Mouse (Mus musculus) MEL (cell line): ENCODE data around the gene Pcbp2. TPM values are rescaled to one million over a fixed set of nuclear protein-coding genes. Genes with fewer than 3 reads are reported as not detected.

Experiments used
- DNase-seq: peaks from one replicate; pipeline ENCODE4 v3.0.0; 2011; ENCODE audit warnings: low read depth, low spot score
- H3K27ac ChIP-seq: 2 replicates; pipeline ENCODE4 v1.5.1; 2012; ENCODE audit warnings: low read depth, mild to moderate bottlenecking, control low read depth, low read length, moderate library complexity; ENCODE audit not compliant: control insufficient read depth
- H3K27me3 ChIP-seq, 2 experiments: fragments of 150-350 bp in 1 of 2; sonication (generic) in 1 of 2; 2 replicates each; pipeline ENCODE4 v1.6.1; 2012; ENCODE audit warnings: low read length in 2 of 2, mild to moderate bottlenecking in 2 of 2, improper control_type of control experiment in 1 of 2, moderate library complexity in 1 of 2; ENCODE audit not compliant: insufficient read depth in 2 of 2, control insufficient read depth in 1 of 2
- H3K36me3 ChIP-seq, 2 experiments: 2 replicates each; pipeline ENCODE4 v1.6.1; 2012 to 2014; ENCODE audit warnings: low read length in 2 of 2, improper control_type of control experiment in 1 of 2, inconsistent platforms in 1 of 2, mild to moderate bottlenecking in 1 of 2; ENCODE audit not compliant: insufficient read depth in 2 of 2, control insufficient read depth in 1 of 2
- H3K4me1 ChIP-seq, 2 experiments: fragments of 150-350 bp in 1 of 2; sonication (generic) in 1 of 2; 2 replicates each; pipeline ENCODE4 v1.6.1; 2012; ENCODE audit warnings: low read length in 2 of 2, improper control_type of control experiment in 1 of 2, mild to moderate bottlenecking in 1 of 2; ENCODE audit not compliant: insufficient read depth in 2 of 2, control insufficient read depth in 1 of 2
- H3K4me3 ChIP-seq, 2 experiments: fragments of 150-350 bp in 1 of 2; sonication (generic) in 1 of 2; 2 replicates each; pipeline ENCODE4 v1.5.1; 2012; ENCODE audit warnings: low read depth in 2 of 2, low read length in 2 of 2, mild to moderate bottlenecking in 2 of 2, moderate library complexity in 2 of 2, control low read depth in 1 of 2, improper control_type of control experiment in 1 of 2; ENCODE audit not compliant: control insufficient read depth in 1 of 2, insufficient read depth in 1 of 2
- H3K79me2 ChIP-seq: 2 replicates; pipeline ENCODE4 v1.6.1; 2012; ENCODE audit warnings: mild to moderate bottlenecking, low read length, moderate library complexity; ENCODE audit not compliant: control insufficient read depth, poor library complexity, insufficient read depth
- H3K9ac ChIP-seq: 2 replicates; pipeline ENCODE4 v1.6.1; 2012; ENCODE audit warnings: low read depth, mild to moderate bottlenecking, control low read depth, low read length, moderate library complexity; ENCODE audit not compliant: control insufficient read depth, poor library complexity, severe bottlenecking
- H3K9me3 ChIP-seq: fragments of 150-350 bp; sonication (generic); replicated peaks from 2 replicates; pipeline ENCODE4 v1.6.1; 2012; ENCODE audit warnings: mild to moderate bottlenecking, low read length, improper control_type of control experiment, moderate library complexity; ENCODE audit not compliant: insufficient read depth
- CHD1 ChIP-seq: IDR thresholded peaks from 2 replicates; pipeline ENCODE4 v1.6.1; 2012; ENCODE audit warnings: low read depth, mild to moderate bottlenecking, inconsistent platforms, low read length, improper control_type of control experiment
- ETS1 ChIP-seq: IDR thresholded peaks from 2 replicates; pipeline ENCODE4 v1.6.1; 2012; ENCODE audit warnings: low read depth, mild to moderate bottlenecking, inconsistent platforms, low read length, improper control_type of control experiment, moderate library complexity
- HCFC1 ChIP-seq: IDR thresholded peaks from 2 replicates; pipeline ENCODE4 v1.6.1; 2012; ENCODE audit warnings: low read depth, mild to moderate bottlenecking, inconsistent platforms, low read length, improper control_type of control experiment, moderate library complexity
- MYB ChIP-seq: IDR thresholded peaks from 2 replicates; pipeline ENCODE4 v1.6.1; 2011; ENCODE audit warnings: mild to moderate bottlenecking, low read depth, low read length, improper control_type of control experiment
- POLR2A ChIP-seq, 2 experiments: IDR thresholded peaks; 2 replicates each; pipeline ENCODE4 v1.6.1; 2011 to 2012; ENCODE audit warnings: low read length in 2 of 2, mild to moderate bottlenecking in 2 of 2, control low read depth in 1 of 2, improper control_type of control experiment in 1 of 2, low read depth in 1 of 2, moderate library complexity in 1 of 2; ENCODE audit not compliant: control insufficient read depth in 1 of 2, insufficient read depth in 1 of 2, poor library complexity in 1 of 2
- POLR2AphosphoS2 ChIP-seq: IDR thresholded peaks from 2 replicates; pipeline ENCODE4 v1.6.1; 2011; ENCODE audit warnings: low read length, improper control_type of control experiment
- POLR2AphosphoS5 ChIP-seq: IDR thresholded peaks from 2 replicates; pipeline ENCODE4 v1.6.1; 2012; ENCODE audit warnings: low read depth, borderline replicate concordance, mild to moderate bottlenecking, inconsistent platforms, low read length, moderate library complexity, mixed read lengths
- TCF12 ChIP-seq: IDR thresholded peaks from 2 replicates; pipeline ENCODE4 v1.6.1; 2014; ENCODE audit warnings: low read depth, mild to moderate bottlenecking, inconsistent platforms, low read length, improper control_type of control experiment, moderate library complexity
- ZKSCAN1 ChIP-seq: IDR thresholded peaks from 2 replicates; pipeline ENCODE4 v1.6.1; 2012; ENCODE audit warnings: low read depth, mild to moderate bottlenecking, inconsistent platforms, low read length, improper control_type of control experiment, moderate library complexity
- polyA plus RNA-seq, 2 experiments: library from polyadenylated mRNA; stranded (reverse) in 1 of 2; unstranded in 1 of 2; fragments of >175 nt in 1 of 2; fragments of >200 nt in 1 of 2; gene quantifications; 2 replicates each; pipeline versions ENCODE4 v1.2.1 to v1.2.4; 2012; ENCODE audit warnings: low replicate concordance in 2 of 2, low read depth in 1 of 2; ENCODE audit not compliant: insufficient read length in 2 of 2, insufficient read depth in 1 of 2, missing spikeins in 1 of 2
- total RNA-seq: library from RNA; depleted of rRNA; stranded (reverse); fragments of 300-350 nt; gene quantifications from 2 replicates; pipeline ENCODE4 v1.2.3, GENCODE M21; 2012

The Pcbp2 gene
- total and polyA plus RNA-seq, 3 experiments: 359 to 2,091 (median 977) TPM

DNA sequence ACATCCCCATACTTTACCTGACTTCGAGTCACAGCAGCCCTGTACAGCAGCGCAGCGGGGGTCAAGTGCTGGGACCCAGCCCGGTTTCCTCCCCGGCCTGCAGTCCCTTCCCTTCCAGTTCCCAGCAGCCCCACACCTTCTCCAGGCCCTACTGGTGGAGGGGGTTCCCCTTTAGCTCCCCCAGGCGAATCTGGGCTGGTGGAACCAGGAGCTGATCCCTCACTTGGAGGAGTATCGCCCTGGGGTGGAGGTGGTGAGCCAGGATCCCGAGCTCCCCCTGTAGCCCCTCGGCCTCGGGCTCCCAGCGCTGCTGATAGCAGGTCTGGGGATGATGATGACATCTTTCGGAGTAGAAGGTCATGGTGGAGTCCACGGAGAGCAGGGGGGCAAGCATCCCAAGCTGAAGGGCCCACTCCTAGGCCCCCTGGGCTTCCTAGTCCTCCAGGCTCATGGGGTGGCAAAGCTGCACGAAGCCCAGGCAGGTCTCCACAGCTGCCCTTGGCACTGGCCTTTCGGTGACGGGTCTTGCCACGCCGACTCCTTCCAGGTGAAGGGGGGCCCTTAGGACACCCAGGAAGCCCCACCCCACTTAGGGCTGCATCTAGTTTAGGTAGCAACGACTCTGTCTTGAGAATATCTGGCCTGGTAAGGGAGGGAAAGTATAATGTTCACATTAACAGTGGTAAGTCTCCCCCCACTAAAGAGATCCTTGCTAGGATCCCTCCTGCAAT, 30.9 kb downstream of the Pcbp2 start:
- TF ChIP-seq CHD1: no peak
- TF ChIP-seq HCFC1: no peak
- no peak for TF ChIP-seq ZKSCAN1
- no peak for TF ChIP-seq MYB
- peak; percentile 31; the same call in 1 of the 2 replicates for TF ChIP-seq POLR2AphosphoS5
- no peak overlapping the region for H3K9ac ChIP-seq
- H3K27ac ChIP-seq: no peak overlapping the region
- no peaks in the 10 kb centered on the region for H3K9me3 ChIP-seq
- no peak for DNase-seq
- no peak overlapping the region for H3K4me3 ChIP-seq
- no peaks in the 10 kb centered on the region for H3K27me3 ChIP-seq
- peaks cover 20 to 29% of the 10 kb centered on the region in 2 experiments for H3K4me1 ChIP-seq
- no peaks in the 10 kb centered on the region for H3K79me2 ChIP-seq
- H3K36me3 ChIP-seq: peaks cover 47 to 49% of the 10 kb centered on the region in 2 experiments

DNA sequence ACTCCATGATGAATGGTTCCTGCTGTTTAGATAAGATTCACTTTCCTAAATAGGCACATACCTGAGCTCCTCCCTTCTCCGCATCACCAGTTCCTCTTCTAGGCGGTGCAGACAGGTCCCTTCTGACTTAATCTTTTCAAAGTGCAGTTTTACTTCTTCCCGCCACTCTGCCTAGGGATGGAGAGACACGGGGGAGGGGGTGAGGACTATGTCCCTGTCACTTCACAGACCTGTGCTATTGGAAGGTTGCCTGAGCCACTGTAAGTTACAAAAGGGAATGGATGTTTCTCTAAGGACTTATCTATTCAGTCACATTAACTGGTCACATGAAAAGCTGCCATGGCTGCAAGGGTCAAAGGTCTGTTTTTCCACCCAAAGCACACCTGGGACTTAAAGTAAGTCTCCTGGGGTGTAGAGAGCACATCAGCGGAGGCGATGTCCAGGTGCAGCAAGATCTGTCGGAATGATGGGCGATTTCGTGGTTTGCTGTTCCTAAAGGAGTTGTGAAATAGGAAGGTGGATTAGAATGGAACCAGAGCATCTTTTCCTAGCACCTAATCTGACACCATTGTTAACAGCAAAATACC, 32.0 kb downstream of the Pcbp2 start:
- Histone ChIP-seq H3K27ac (no peak overlapping the region), H3K27me3 (no peaks in the 10 kb centered on the region)
- TF ChIP-seq POLR2A (IDR thresholded peaks at IDR 0.05; ENCODE audit: control insufficient read depth in 1 of 2, insufficient read depth in 1 of 2, low read depth in 1 of 2, low read length in 2 of 2, poor library complexity in 1 of 2) (peak in 1 of 2 experiments; percentile 53; a peak in 2 of 4 replicates), ETS1 (no peak)
- TF ChIP-seq, all 39 proteins: peak for 1
- no peak overlapping the region for H3K9ac ChIP-seq
- H3K9me3 ChIP-seq: no peaks in the 10 kb centered on the region
- H3K4me1 ChIP-seq: peaks cover 20 to 30% of the 10 kb centered on the region in 2 experiments
- H3K36me3 ChIP-seq: peaks cover 38 to 40% of the 10 kb centered on the region in 2 experiments
- H3K79me2 ChIP-seq: no peaks in the 10 kb centered on the region
- peak; percentile 55 for DNase-seq
- H3K4me3 ChIP-seq: no peak overlapping the region

DNA sequence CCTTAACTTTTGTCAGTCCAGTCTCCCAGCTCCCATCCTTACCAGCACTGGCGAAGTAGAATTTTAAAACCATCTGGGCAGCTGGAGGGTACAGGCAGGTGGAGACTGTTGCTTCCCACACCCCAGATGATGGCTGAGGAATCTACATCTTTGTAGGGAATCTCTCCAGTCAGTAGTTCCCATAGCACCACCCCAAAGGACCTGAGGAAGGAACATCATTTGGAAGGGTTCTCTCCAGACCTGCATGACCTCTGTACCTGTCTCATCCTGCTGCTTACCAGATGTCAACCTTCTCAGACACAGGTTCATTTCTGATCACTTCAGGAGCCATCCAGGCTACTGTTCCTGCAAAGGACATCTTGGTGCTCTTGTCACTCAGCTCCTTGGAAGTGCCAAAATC, 33.1 kb downstream of the Pcbp2 start, which contains the start of gene Gm10337:
Gene Gm10337 (plus strand): TSS at position 276 of the 400 bp plus-strand sequence.
- H3K4me3 ChIP-seq: no peak within 1 kb of the TSS
- no peak within 1 kb of the TSS for H3K9ac ChIP-seq
- H3K27me3 ChIP-seq: no peaks in the 10 kb centered on the region
- no peak within 1 kb of the TSS for H3K27ac ChIP-seq
- H3K36me3 ChIP-seq: peaks cover 27 to 29% of the 10 kb centered on the region in 2 experiments
- no peak for DNase-seq
- peaks cover 18 to 20% of the 10 kb centered on the region in 2 experiments for H3K4me1 ChIP-seq
- no peaks in the 10 kb centered on the region for H3K79me2 ChIP-seq
- TF ChIP-seq ETS1 (no peak), POLR2AphosphoS2 (peak; percentile 29; the same call in 1 of the 2 replicates), POLR2AphosphoS5 (peak; percentile 48; the same call in 1 of the 2 replicates), TCF12 (no peak), ZKSCAN1 (no peak)
- H3K9me3 ChIP-seq: no peaks in the 10 kb centered on the region
